Mouse (Mus musculus) midbrain, embryonic 13.5 days (tissue): ENCODE measurements around the gene Guca1b. TPM values are rescaled to one million over a fixed set of nuclear protein-coding genes. Genes with fewer than 3 reads are reported as not detected.
"Not testable (repeated sequence)": the region's sequence is repeated elsewhere in the genome, so short reads cannot be mapped to it uniquely, and the experiment has no call there.

Source experiments
- ATAC-seq: fragments of 200-750 bp; cut with Nextera tagmentation; 2 replicates; pipeline ENCODE4 v1.8.0; 2017; ENCODE audit warnings: mild to moderate bottlenecking, moderate TSS enrichment, moderate library complexity
- H3K27ac ChIP-seq: fragments of 300-500 bp; sonication (generic); 2 replicates; pipeline ENCODE4 v1.5.1; 2015; ENCODE audit warnings: inconsistent platforms, mild to moderate bottlenecking, moderate library complexity
- H3K27me3 ChIP-seq: fragments of 300-500 bp; sonication (generic); 2 replicates; pipeline ENCODE4 v1.6.1; 2015; ENCODE audit warnings: mild to moderate bottlenecking, inconsistent platforms
- H3K36me3 ChIP-seq: fragments of 300-500 bp; sonication (generic); 2 replicates; pipeline ENCODE4 v1.6.1; 2015; ENCODE audit warnings: mild to moderate bottlenecking, inconsistent platforms
- H3K4me1 ChIP-seq: fragments of 300-500 bp; sonication (generic); replicated peaks from 2 replicates; pipeline ENCODE4 v1.6.1; 2015; ENCODE audit warnings: inconsistent platforms
- H3K4me2 ChIP-seq: fragments of 300-500 bp; sonication (generic); replicated peaks from 2 replicates; pipeline ENCODE4 v1.6.1; 2015; ENCODE audit warnings: moderate library complexity, mild to moderate bottlenecking, inconsistent platforms
- H3K4me3 ChIP-seq: fragments of 300-500 bp; sonication (generic); replicated peaks from 2 replicates; pipeline ENCODE4 v1.5.1; 2015; ENCODE audit warnings: mild to moderate bottlenecking, inconsistent platforms
- H3K9ac ChIP-seq: fragments of 300-500 bp; sonication (generic); replicated peaks from 2 replicates; pipeline ENCODE4 v1.6.1; 2015; ENCODE audit warnings: mild to moderate bottlenecking, inconsistent platforms
- H3K9me3 ChIP-seq: fragments of 300-500 bp; sonication (generic); 2 replicates; pipeline ENCODE4 v1.6.1; 2016; ENCODE audit warnings: mild to moderate bottlenecking, inconsistent platforms
- WGBS: fragments of 180-500 bp; shearing (Covaris S2); methylation state at CpG from one replicate; pipeline ENCODE4 v1.1.7; 2015; 5-methylcytosine and 5-hydroxymethylcytosine counted together
- polyA plus RNA-seq: library from polyadenylated mRNA; unstranded; fragments of >200 nt; fragmentation: Nextera tagmentation; extraction: Ambion mirVana; gene quantifications from 2 replicates; pipeline ENCODE4 v1.2.1, GENCODE M21; 2015

Gene Guca1b
- polyA plus RNA-seq, 1 experiment from 2014 or later = 0.93 TPM

DNA sequence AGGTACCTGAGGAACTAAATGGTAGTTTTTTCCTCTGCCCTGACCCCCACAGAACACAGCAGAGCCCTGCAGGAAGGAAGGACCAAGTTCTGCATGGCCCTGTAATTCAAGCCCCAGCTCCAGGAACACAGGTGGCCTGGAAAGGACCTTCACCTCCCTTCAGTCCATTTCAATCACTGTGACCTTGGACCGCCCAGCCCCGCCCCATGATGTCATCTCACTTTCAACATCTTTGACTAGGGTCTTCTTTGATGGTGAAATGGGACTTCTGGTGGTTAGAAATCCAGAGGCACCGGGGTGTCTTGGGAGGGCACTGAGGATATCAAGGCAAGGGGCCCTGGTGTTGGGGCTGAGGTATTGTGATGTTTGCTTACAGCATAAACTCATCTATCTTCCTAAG is 36.4 kb downstream of the Guca1b start:
- 90% methylated on average over 3 of the region's 3 CpGs for WGBS
- H3K4me2 ChIP-seq = no peak overlapping the region
- no peak for ATAC-seq

DNA sequence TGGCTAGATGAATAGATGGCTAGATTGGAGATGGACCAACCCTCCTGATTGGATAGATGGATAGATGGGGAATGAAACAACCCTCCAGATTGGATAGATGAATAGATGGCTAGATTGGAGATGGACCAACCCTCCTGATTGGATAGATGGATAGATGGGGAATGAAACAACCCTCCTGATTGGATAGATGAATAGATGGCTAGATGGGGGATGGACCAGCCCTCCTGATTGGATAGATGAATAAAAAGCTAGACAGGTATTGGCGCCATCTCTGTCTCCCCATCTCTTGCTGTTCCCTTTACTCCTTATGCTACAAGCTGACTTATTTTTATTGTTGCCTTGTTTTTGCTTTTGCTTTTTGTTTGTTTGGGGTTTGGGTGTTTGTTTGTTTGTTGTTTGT is 37.4 kb downstream of the Guca1b start:
- not testable (repeated sequence) for H3K4me3 ChIP-seq, H3K27ac ChIP-seq, H3K4me2 ChIP-seq, H3K4me1 ChIP-seq, H3K9ac ChIP-seq, H3K36me3 ChIP-seq, H3K9me3 ChIP-seq, ATAC-seq, H3K27me3 ChIP-seq
- WGBS = 95% methylated on average over 1 of the region's 1 CpGs

More for the DNA sequence above, 36.4 kb downstream of the Guca1b start:
- Histone ChIP-seq H3K4me1 (no peaks in the 10 kb centered on the region), H3K27ac (no peak overlapping the region), H3K9ac (no peak overlapping the region), H3K9me3 (no peaks in the 10 kb centered on the region), H3K4me3 (no peak overlapping the region), H3K36me3 (no peaks in the 10 kb centered on the region), H3K27me3 (no peaks in the 10 kb centered on the region)

DNA sequence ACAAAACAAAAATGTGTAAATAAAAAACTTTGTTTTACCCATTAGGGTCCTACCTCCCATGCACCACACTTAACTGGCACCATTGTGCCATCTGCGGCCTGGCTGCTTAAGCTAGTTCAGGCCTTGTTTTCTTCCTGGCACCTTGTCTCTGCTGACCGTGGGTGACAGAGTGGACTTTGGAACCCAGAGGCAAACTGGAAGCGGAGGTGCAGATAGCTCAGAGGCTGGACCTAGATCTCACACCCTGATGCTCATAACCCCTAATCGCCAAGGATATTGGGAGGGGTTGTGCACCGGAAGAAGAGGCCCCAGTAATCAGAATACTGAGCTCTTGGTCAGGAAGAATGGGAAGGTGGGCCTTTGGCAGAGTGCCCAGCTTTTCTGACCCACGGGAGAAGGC is 39.0 kb downstream of the Guca1b start:
- no peak overlapping the region for H3K4me2 ChIP-seq
- H3K9ac ChIP-seq = no peak overlapping the region
- H3K4me1 ChIP-seq = peaks cover 6% of the 10 kb centered on the region; the same call in 1 of the 2 replicates
- no peak overlapping the region for H3K27ac ChIP-seq
- H3K27me3 ChIP-seq = no peaks in the 10 kb centered on the region
- no peaks in the 10 kb centered on the region for H3K36me3 ChIP-seq
- no peak for ATAC-seq
- H3K9me3 ChIP-seq = no peaks in the 10 kb centered on the region
- no peak overlapping the region for H3K4me3 ChIP-seq
- 79% methylated on average over 6 of the region's 6 CpGs for WGBS

DNA sequence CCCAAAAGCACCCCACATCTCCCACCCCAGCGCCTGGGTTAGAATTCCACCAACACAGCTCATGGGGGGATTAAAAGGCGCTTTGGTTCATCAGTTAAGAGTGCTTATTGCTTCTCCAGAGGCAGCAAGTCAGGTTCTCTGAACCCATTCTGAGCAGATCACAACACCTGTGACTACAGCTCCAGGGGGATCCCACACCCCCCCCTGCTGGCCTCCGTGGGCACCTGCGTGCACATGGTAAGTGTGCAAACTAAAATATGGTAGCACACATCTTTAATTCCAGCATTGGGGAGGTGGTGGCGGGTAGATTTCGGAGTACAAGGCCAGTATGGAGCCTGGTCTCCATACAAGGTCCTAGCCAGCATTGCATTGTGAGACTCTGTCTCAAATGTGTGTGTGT is 42.1 kb downstream of the Guca1b start:
- H3K9ac ChIP-seq = no peak overlapping the region
- no peak for ATAC-seq
- H3K36me3 ChIP-seq = no peaks in the 10 kb centered on the region
- no peak overlapping the region for H3K4me2 ChIP-seq
- peaks cover 4% of the 10 kb centered on the region; the same call in 1 of the 2 replicates for H3K27me3 ChIP-seq
- H3K4me3 ChIP-seq = no peak overlapping the region
- 77% methylated on average over 6 of the region's 6 CpGs for WGBS
- H3K9me3 ChIP-seq = no peaks in the 10 kb centered on the region
- H3K4me1 ChIP-seq = peaks cover 6% of the 10 kb centered on the region; the same call in 1 of the 2 replicates
- H3K27ac ChIP-seq = no peak overlapping the region

DNA sequence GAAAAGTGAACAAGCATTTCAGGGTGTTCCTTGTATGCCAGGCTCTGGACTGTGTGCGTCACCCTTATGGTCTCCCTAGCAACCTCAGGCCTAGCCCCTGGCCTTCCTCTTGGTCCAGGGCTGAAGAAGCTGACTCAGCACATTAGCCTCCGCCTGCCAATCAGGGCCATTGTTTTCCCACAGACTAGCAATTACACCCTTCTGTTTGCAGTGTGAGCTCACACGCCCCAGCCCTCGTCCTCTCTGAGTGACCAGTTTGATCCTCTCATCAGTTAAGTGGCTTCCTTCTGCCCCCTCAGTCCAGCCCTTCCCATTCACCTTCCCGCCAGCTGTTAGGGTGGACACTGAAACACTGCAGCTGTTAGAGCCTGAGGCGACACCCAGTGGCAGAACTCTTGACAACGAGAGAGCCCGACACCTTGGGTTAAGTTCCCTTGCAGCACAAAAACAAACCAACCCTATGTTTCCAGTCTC is 43.7 kb downstream of the Guca1b start:
- H3K27me3 ChIP-seq = peaks cover 6% of the 10 kb centered on the region; the same call in 1 of the 2 replicates
- ATAC-seq = peak; percentile 82
- H3K27ac ChIP-seq = no peak overlapping the region
- H3K36me3 ChIP-seq = no peaks in the 10 kb centered on the region
- WGBS = 5% methylated on average over 8 of the region's 8 CpGs
- H3K4me2 ChIP-seq = 0 out of 2 replicates have a peak overlapping the region, but pooled peaks have one; percentile 19
- H3K4me3 ChIP-seq = no peak overlapping the region
- H3K4me1 ChIP-seq = peaks cover 6% of the 10 kb centered on the region; the same call in 1 of the 2 replicates
- no peak overlapping the region for H3K9ac ChIP-seq
- H3K9me3 ChIP-seq = no peaks in the 10 kb centered on the region

DNA sequence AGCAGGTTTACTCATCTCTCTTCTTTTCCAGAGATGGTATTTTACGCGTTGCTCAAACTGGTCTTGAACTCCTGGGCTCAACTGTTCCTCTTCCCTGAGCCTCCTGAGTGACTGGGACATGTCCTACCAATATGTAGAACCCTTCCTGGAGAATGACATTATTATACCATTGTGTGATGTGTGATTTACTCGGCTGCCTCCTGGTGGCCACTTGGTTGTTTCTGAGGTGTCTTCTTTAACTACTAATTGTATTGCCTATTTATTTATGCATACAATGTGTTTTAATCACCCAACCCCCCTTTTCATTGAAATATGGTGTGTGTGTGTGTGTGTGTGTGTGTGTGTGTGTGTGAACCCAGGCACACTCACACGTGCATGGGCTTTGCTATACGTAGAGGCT is 45.6 kb downstream of the Guca1b start:
- Histone ChIP-seq H3K4me1 (peaks cover 6% of the 10 kb centered on the region; the same call in 1 of the 2 replicates), H3K27ac (no peak overlapping the region), H3K9me3 (no peaks in the 10 kb centered on the region), H3K27me3 (peaks cover 13% of the 10 kb centered on the region; the same call in 1 of the 2 replicates), H3K4me2 (no peak overlapping the region), H3K36me3 (no peaks in the 10 kb centered on the region), H3K4me3 (no peak overlapping the region), H3K9ac (no peak overlapping the region)
- ATAC-seq = no peak
- 70% methylated on average over 5 of the region's 5 CpGs for WGBS

DNA sequence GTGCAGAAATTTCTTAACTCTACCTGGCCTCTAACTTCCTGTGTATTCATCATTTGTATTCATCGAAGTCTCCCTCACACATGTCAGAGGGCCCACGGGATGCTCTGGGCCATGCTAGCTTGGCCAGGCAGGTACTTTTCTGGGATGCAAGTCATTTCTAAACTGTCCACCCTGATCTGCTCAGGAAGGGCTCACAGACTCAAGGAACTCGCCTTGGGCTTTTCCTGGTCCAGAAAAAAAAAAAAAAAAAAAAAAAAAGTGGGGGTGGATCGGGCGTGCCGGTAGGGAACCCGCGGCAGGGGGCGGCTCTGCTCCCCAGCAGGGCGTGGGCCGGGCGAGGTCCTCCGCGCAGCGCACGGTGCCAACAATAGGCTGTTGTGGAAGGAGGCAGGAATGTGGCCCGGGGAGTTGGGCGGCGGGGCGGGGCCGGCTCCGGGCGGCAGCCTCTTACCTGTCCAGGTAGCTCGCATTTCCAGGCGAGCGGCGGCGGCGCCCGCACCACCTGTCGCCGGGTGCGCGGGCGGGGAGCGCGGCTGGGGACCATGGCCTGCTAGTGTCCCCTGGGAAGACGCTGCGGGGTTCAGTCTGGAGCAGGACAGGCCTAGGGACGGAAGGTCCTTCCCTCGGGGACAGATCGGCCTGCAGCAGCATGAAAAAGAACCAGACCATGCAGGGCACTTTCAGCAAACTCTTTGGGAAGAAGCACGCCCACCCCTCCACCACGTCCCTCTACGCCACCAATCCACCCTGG is 51.1 kb downstream of the Guca1b start, which contains the start of gene AI661453:
Gene AI661453, plus strand, starts transcription at position 460 of the 751 bp plus-strand sequence.
- WGBS = 1% methylated on average over 45 of the region's 45 CpGs
- Histone ChIP-seq H3K36me3 (no peaks in the 10 kb centered on the region), H3K4me3 (peak within 1 kb of the TSS; percentile 39), H3K4me1 (peaks cover 21% of the 10 kb centered on the region), H3K9me3 (no peaks in the 10 kb centered on the region), H3K4me2 (peak within 1 kb of the TSS; percentile 65), H3K27me3 (peaks cover 51% of the 10 kb centered on the region), H3K27ac (no peak within 1 kb of the TSS), H3K9ac (peak within 1 kb of the TSS; percentile 55)
- ATAC-seq = peak; percentile 25; the same call in 1 of the 2 replicates

DNA sequence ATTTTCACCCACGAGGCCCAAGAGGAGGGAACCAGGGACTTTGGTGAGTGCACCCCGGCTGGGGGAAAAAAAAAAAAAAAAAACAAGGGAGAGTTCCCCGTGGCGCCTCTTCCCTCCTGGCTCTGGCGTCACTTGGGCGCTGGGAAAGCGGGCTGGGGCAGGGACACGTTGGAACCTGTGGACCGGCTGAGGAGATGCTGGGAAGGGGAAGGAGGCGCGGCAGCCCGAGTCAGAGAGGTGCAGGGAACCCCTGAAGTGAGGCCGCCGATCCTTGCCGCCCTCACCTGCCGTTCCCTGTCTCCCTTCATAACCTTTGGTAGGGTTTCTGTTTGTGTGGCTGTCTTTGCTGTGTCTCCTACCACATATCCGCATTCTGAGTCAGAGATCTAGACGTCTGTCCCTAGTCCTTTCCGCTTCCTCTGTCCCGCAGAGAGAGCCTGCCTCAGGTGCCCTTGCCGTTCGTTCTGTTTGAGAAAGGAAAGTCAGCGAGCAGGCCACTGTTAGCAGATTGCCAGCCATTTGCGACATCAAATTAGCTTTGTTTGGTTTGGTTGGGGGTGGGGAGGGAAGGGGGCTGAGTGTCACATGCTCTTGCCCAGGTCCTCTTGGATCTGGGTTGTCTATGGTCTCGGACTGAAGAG is 51.8 kb downstream of the Guca1b start, which contains the start of gene 1700001C19Rik:
Gene 1700001C19Rik, minus strand, starts transcription at position 470 of the 641 bp plus-strand sequence.
- Histone ChIP-seq H3K36me3 (no peaks in the 10 kb centered on the region), H3K4me2 (peak within 1 kb of the TSS; percentile 65), H3K27me3 (peaks cover 48% of the 10 kb centered on the region), H3K4me1 (peaks cover 21% of the 10 kb centered on the region), H3K9me3 (no peaks in the 10 kb centered on the region), H3K4me3 (peak within 1 kb of the TSS; percentile 39), H3K27ac (no peak within 1 kb of the TSS), H3K9ac (peak within 1 kb of the TSS; percentile 55)
- 3% methylated on average over 25 of the region's 25 CpGs for WGBS
- no peak for ATAC-seq

DNA sequence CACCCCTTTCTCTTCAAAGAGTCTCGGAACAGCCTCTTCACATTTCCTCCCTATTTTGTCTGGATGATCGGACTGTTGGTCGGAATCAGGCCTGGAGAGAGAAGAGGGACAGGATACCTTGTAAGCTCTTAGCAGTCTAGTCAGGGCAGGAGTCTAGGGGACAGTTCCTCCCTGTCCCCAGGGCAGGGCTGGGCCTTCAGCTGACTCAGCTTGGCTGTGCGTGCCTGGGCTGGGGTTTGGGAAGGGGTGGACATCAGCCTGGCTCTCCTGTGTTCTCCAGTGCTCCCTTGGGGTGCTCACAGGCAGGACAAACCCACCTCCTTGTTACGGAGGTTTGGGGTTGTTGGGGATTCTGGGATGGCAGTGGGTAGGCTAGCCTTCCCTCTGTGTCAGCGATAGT is 53.4 kb downstream of the Guca1b start:
- ATAC-seq = no peak
- 54% methylated on average over 6 of the region's 6 CpGs for WGBS
- no peaks in the 10 kb centered on the region for H3K9me3 ChIP-seq

DNA sequence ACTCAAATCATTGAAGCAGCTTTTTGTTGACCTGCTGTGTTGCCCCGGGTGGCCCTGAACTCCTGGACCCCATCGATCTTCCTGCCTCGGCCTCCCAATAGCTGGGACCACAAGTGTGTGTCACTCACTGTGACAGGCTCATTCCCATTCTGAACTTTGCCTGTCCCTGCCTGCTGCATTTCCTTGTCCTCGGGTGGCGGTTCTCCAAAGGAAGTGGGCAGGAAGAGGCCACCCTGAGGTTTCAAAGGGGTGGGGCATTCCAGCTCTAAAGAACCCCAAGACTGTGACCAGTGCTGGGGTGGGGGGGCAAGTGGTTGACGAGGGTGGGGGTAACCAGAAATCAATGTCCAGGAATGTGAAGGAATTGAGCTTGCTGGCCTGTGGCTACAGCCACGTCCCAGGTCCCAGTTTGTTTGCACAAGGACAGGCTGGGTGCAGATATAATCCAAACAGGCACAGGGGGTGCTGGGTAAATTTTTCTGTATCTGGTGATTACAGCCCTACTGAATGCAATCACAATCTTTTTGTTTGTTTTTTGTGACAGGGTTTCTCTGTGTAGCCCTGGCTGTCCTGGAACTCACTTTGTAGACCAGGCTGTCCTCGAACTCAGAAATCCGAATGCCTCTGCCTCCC is 54.3 kb downstream of the Guca1b start:
- Histone ChIP-seq H3K27me3 (peaks cover 40% of the 10 kb centered on the region), H3K9me3 (no peaks in the 10 kb centered on the region), H3K9ac (no peak overlapping the region), H3K36me3 (no peaks in the 10 kb centered on the region), H3K27ac (no peak overlapping the region), H3K4me2 (no peak overlapping the region), H3K4me1 (peaks cover 21% of the 10 kb centered on the region), H3K4me3 (no peak overlapping the region)
- 39% methylated on average over 9 of the region's 9 CpGs for WGBS
- ATAC-seq = no peak

More for the DNA sequence above, 53.4 kb downstream of the Guca1b start:
- H3K4me3 ChIP-seq = no peak overlapping the region
- peaks cover 47% of the 10 kb centered on the region for H3K27me3 ChIP-seq
- no peaks in the 10 kb centered on the region for H3K36me3 ChIP-seq
- H3K4me2 ChIP-seq = no peak overlapping the region
- H3K4me1 ChIP-seq = peaks cover 21% of the 10 kb centered on the region
- no peak overlapping the region for H3K9ac ChIP-seq
- H3K27ac ChIP-seq = no peak overlapping the region

DNA sequence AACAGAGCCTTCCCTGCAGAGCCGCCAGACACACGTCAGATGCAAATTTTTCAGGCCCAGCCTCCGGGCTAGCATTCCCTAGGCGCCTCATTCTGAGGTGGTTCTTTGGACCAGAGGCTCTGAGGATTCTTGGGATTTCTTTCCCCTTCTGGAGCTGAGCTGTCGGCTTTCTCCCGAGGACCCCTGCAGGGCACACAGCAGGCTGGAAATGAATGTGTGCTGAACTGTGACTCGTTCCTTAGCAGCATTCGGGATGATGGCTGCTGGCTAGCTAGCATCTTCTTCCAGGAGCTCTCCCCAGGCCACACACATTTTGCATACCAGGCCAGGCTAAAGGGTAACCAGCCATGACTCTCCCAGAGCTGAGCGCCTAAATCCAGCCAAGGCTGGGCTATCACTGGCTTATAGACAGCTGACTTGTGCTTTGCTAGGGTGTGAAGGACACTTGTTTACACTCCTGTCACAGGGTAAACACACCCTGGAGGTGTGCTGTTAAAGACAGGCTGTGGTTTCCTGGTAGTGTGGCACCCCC is 55.2 kb downstream of the Guca1b start:
- ATAC-seq = peak; percentile 49; the same call in 1 of the 2 replicates
- Histone ChIP-seq H3K9ac (no peak overlapping the region), H3K36me3 (no peaks in the 10 kb centered on the region), H3K4me3 (no peak overlapping the region), H3K27ac (peak overlapping the region; percentile 59; the same call in 1 of the 2 replicates), H3K9me3 (no peaks in the 10 kb centered on the region), H3K27me3 (peaks cover 40% of the 10 kb centered on the region), H3K4me2 (no peak overlapping the region), H3K4me1 (peaks cover 21% of the 10 kb centered on the region)
- 2% methylated on average over 9 of the region's 9 CpGs for WGBS
